Mouse (Mus musculus): ENCODE measurements around the gene Pnpla8. TPM values are rescaled to one million over a fixed set of nuclear protein-coding genes. Genes with fewer than 3 reads are reported as not detected.

The Pnpla8 gene
- 10 to 100 TPM; 79.3 to 83.4 TPM for total RNA-seq (2023)

GRCm38 (mm10) chr12:44221070-44221469 is at the start of gene Pnpla8:
Gene Pnpla8, plus strand, starts transcription at chr12:44221370.

GRCm38 (mm10) chr12:44209824-44210752 is 11.1 kb upstream of the Pnpla8 start, which contains the start of gene Dnajb9:
Gene Dnajb9, minus strand, starts transcription at chr12:44210326.

DNA sequence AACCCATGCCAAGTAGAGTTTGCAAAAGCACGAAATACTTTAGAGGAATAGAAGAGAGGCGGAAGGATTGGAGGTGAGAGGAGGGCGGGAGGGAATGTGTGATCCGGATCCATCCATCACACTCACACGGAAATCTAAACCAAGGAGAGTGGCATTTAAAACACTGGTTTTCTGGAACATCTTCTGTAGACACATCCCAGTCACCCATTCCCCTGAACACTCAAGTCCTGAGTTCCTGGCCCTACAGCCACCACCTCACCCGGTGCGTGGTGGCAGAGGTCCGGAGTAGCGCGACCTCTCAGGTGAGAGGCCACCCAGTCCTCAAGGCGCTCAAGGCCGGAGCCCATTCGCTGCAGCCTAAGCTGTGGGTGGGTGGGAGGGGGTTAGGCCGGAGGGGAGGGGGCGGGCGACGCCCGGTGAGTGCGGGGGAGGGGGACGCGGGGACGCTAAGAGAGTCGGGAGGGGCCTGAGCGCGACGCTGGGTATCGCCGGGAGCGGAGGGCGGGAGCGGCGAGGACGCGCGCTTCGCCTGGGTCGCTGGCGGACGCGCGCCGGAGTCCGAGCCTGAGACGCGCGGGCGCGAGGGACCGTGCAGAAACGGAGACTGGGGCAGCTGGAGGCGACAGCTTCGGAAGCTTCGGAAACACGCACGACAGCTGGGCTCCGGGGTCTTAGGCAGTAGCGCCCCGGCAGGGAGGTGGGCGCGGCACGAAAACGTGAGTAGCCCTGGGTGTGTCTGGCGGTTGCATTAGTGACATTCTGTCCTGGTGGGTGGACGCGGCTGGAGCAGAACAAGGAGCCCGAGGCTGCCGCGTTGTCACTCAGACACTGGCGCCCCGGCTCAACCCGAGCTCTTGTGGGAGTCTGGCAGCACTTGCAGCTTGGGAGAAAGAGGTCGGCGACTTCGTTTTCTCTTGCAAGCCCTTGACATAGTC is 107.5 kb downstream of the Pnpla8 start, which contains the start of gene Nrcam:
Gene Nrcam, plus strand, starts transcription at position 505 of the 935 bp plus-strand sequence.

Other genes starting within 250 kb of the Pnpla8 start
- 10 to 100 TPM; 66.9 to 69.9 TPM for gene Dnajb9, start 11.0 kb upstream of the Pnpla8 start, total RNA-seq (2023)
- not detected for gene Nrcam, start 107.5 kb downstream of the Pnpla8 start, total RNA-seq (2023)